Mouse (Mus musculus): ENCODE results near the gene Cfap221.

Cfap221 gene

DNA sequence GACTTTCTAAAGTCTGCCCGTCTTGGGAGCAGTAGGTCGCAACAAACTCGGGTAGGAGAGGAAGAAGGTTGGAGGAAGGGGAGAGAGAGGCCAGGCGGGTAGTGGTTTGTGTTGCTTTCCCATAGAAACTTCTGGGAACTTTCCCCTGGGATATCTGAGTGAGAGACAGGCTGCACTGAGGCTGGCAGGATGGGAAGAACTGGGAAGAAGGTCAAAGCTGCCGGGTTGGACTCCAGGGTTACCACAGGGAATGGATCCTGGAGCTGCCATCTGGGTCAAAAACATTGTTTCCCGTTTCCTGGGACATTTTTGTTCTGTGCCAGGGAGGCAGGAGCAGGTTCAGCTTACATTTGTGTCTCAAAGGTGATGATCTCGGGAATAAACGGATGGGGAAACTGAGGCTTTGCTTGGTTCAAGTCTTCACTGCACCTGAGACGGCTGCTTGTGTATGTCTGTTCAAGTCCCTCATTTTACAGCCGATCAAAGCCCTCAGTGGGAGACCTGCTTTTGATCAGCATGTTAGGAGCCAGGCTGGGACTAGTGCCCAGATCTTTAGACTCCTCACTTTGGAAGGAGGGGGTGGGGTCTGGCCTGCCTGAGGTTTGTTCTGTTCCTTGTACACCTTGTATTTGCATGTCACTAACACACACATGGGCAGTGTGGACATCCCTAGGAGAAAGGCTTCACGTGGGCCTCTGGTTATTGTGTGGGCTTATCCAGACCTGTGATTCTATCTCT lies 11.0 kb upstream of the Cfap221 start:
- no peak for DNase-seq (ENCODE audit: extremely low read depth, insufficient read length, low spot score)

- peak; percentile 15 for DNase-seq (ENCODE audit: extremely low read depth, insufficient read length, low spot score)
These were observed 10.1 kb upstream of the Cfap221 start, which contains the start of gene Sctr for GRCm38 (mm10) chr1:120006844-120007790. Sctr (plus strand) TSS chr1:120006894.

DNA sequence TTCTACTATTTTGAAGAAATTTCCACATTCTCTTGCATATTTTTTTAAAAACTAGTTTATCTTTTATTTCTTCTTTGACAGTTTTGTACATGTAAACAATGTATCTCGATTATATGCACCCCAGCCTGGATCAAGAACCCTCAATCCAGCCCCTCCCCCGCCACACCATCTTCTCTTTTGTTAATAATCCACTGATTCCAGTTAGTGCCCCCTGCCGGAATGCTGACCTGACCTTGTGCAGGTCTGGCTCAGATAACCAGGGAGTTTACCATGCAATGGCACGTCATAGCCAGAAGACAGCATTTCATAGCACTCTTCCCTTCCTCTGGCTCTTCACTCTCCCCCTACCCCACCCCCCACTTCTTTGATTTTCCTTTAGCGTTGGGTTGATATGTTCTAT lies 610 bp upstream of the Cfap221 start:
- no peak for DNase-seq (ENCODE audit: extremely low read depth, insufficient read length, low spot score)

DNA sequence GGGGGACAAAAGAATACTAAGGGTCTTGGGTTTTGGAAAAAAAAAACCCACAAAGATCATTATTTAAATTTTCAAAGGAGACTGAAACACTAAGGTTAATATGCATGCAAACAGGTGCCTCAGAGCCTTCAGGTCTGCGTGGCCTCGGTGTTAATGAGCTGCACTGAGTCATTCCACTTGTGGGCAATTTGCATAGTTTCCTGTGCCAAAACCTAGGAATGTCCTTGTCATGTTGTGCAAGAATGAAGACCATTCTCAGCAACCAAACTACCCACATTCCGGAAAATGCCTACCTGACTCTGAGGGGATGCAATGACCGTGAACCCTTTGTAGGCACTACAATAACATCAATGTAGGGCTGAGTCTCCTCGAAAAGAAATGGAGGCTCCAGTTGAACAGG lies 10.5 kb downstream of the Cfap221 start:
- DNase-seq (ENCODE audit: extremely low read depth, insufficient read length, low spot score), result no peak

DNA sequence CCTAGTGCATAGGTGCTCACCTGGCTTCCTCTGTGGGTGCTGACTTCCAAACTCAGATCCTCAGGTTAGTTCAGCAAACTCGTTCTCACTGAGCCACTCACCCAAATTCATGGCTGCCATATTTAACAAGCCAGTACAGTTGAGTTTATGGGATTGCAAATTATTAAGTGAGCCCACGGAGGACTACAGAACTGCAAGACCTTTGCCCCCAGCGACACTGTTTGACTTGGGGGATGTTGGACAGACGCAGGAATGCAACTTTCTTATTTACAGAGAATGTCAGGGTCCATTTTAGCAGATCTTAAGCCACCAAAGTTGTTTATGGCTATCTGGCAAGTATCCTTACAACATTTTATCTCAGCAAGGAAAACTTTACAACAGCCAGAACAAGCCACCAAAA lies 21.9 kb downstream of the Cfap221 start:
- no peak for DNase-seq (ENCODE audit: extremely low read depth, insufficient read length, low spot score)

DNA sequence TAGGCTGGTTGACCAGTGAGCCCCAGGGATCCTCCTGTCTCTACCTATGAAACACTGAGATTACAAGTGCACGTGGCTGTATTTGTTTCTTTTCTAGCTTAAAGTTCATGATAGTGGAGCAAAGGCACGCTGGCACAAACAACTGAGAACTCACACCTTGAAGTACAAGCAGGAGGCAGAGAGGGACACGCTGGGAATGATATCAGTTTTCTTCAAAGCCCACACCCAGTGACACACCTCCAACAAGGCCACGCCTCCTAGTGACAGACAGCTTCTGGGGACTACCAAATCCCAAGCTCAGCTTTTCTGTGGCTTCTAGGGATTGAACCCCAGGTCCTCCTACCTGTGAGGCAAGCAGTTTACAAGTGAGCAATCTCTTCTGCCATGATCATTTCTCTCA lies 23.9 kb downstream of the Cfap221 start:
- no peak for DNase-seq (ENCODE audit: extremely low read depth, insufficient read length, low spot score)

DNA sequence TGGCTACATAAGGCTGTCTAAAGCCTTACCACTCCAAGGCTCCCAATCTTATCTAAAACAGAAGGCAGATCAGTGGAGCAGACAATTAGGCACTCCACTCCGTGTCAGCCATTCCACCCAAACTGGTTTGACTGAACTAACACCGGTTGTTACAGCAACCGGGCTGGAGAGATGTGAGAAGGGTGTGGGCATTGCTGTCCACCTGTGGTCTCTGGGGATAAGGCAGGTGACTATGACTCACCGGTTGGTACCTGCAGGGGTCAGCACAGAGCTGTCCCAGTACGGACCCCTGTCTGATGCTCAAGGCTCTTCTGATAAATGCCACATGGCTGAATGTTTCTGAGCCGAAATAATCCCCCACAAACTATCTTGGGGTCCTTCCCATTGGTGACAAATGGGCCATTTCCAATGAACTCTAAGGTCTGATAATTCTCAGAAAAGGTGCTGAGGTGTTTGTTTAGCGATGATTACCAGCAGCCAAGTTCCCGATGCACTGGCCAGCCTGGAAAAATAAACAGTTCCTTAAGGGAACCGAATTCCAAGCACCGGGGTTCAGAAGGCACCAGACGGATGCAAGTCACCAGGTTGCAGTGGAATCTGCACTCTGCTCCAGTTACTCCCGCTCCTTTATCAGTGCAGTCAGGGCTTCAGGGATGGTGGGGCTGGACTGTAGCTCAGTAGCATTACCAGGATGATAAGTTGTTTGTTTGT lies 31.1 kb downstream of the Cfap221 start:
- DNase-seq (ENCODE audit: extremely low read depth, insufficient read length, low spot score), result no peak

DNA sequence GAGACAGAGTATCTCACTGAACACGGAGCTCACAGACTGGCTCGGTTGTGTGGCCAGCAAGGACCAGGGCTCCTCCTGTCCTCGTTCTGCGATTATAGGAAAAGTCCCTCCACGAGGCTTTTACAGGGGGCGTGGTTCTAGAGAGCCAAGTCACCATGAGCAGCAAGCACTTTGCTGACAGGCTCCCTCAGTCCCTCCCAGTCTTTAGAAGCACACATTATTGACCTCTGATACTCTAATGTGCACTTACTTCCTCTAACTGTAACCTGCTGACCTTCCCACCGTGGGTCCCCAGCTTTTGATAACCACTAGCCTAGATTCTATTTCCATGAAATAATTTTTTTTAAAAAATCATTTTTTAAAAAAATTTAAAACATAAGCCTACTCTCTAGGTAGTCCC lies 37.1 kb downstream of the Cfap221 start:
- DNase-seq (ENCODE audit: extremely low read depth, insufficient read length, low spot score), result no peak

- no peak for DNase-seq (ENCODE audit: extremely low read depth, insufficient read length, low spot score)
These were observed 37.6 kb downstream of the Cfap221 start for GRCm38 (mm10) chr1:119959464-119959863.

- DNase-seq (ENCODE audit: extremely low read depth, insufficient read length, low spot score), result no peak
These were observed 39.3 kb downstream of the Cfap221 start for GRCm38 (mm10) chr1:119957716-119958222.

- no peak for DNase-seq (ENCODE audit: extremely low read depth, insufficient read length, low spot score)
These were observed 42.4 kb downstream of the Cfap221 start for GRCm38 (mm10) chr1:119954680-119955079.

- no peak for DNase-seq (ENCODE audit: extremely low read depth, insufficient read length, low spot score)
These were observed 43.6 kb downstream of the Cfap221 start for GRCm38 (mm10) chr1:119953456-119953855.

DNA sequence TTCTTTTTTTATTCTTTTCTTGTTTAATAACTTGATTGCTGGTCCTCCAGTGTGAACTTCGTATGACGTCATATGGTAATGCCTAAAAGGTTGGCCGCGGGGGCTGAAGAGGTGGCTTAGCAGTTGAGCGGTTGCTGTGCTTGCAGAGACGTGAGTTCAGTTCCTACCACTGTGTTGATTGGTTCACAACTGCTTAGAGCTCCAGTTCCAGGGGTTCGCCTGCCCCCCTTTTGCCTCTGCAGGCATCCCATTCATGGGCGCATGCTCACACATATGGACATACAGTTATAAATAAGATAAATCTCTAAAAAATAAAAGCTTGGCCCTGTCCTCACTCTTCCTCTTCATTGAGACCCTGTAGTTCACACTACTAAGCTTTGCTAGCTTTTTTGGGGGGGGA lies 46.9 kb downstream of the Cfap221 start:
- no peak for DNase-seq (ENCODE audit: extremely low read depth, insufficient read length, low spot score)

DNA sequence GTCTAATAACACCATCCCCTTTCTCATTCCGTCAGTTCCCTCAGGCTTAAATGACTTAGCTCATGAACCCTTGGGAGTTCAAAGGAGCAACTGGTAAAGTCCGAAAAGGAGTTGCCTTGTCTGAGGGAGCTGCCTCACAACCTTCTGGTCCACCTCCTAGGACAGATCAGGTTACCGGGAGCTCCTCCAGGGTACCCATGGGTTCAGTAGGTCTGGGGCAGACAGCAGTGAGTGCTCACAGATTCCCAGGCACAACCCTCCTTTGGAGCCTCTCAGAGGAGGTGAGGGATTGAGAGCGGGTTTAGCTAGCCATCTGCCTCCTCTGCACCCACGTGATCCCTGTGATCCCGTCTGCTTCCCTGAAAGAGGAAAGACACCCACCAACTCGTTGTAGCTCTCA lies 60.2 kb downstream of the Cfap221 start:
- no peak for DNase-seq (ENCODE audit: extremely low read depth, insufficient read length, low spot score)

- no peak for DNase-seq (ENCODE audit: extremely low read depth, insufficient read length, low spot score)
These were observed 65.4 kb downstream of the Cfap221 start for GRCm38 (mm10) chr1:119931421-119932150.

- DNase-seq (ENCODE audit: extremely low read depth, insufficient read length, low spot score), result peak; percentile 24
These were observed 67.3 kb downstream of the Cfap221 start for GRCm38 (mm10) chr1:119929715-119930114.

DNA sequence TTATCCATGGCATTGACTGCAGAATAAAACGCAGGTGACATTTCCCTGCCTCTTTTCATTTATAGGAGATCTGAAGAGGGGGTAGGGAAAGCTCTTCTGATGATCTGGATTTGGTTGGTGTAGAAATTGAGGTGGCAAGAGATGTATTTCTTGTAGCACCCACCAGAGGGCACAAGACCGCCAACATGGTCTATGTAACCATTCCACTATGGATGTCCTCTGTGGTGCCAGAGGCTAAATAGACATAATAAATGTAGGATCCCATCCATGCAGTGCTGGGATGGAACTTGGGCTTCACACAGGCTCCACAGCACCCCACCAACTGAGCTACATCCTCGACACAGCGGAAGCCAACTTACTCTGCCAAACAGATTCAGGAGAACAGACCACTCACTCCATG lies 77.7 kb downstream of the Cfap221 start:
- no peak for DNase-seq (ENCODE audit: extremely low read depth, insufficient read length, low spot score)

DNA sequence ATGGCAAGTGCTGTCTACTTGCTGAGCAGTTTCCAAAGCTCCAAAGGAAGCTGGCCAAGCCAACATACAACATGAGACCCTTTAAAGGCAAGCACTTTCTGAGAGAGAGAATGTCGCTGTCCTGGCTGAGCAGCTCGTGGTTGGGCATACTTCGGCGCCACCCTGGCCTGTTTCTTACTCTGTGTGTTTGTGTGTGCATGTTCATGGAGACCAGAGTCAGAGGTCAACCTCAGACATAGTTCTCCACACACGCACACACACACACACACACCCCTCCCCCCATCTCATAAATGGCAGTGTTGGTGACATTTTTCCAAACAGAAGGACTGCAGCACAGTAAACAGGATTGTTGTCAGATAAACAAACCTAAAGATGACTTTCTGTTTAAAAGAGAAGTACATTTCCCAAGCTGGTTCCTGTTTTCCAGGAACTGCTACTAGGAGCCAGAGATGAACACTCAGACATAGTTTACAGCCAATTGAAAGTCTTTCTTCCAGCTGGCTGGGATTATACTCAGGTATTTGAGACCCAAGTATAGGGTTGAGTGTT lies 80.1 kb downstream of the Cfap221 start:
- DNase-seq (ENCODE audit: extremely low read depth, insufficient read length, low spot score), result no peak

GRCm38 (mm10) chr1:119912953-119913814 lies 83.8 kb downstream of the Cfap221 start, which contains the start of gene Tmem177:
Tmem177 (minus strand) TSS chr1:119913208.
- DNase-seq (ENCODE audit: extremely low read depth, insufficient read length, low spot score), result peak; percentile 90

All from 3134 (cell line).